Mouse (Mus musculus) midbrain, embryonic 14.5 days (tissue): Measurements from ENCODE around the gene Dnah17. TPM values are rescaled to one million over a fixed set of nuclear protein-coding genes. Genes with fewer than 3 reads are reported as not detected.

ENCODE experiments used
- ATAC-seq: fragments of 200-750 bp; cut with Nextera tagmentation; 2 replicates; pipeline ENCODE4 v1.8.0; 2017; ENCODE audit warnings: moderate number of reproducible peaks, moderate library complexity; ENCODE audit not compliant: low FRiP score, low TSS enrichment
- DNase-seq: peaks from one replicate; pipeline ENCODE4 v3.0.0-alpha.2; 2015
- H3K27ac ChIP-seq: fragments of 300-500 bp; sonication (generic); replicated peaks from 2 replicates; pipeline ENCODE4 v1.5.1; 2014; ENCODE audit warnings: mild to moderate bottlenecking, low read depth, low read length, moderate library complexity
- H3K27me3 ChIP-seq: fragments of 300-500 bp; sonication (generic); 2 replicates; pipeline ENCODE4 v1.6.1; 2014; ENCODE audit warnings: low read length, control low read depth, mixed read lengths; ENCODE audit not compliant: control insufficient read depth, insufficient read depth
- H3K36me3 ChIP-seq: fragments of 300-500 bp; sonication (generic); 2 replicates; pipeline ENCODE4 v1.6.1; 2014; ENCODE audit warnings: low read length, control low read depth; ENCODE audit not compliant: control insufficient read depth, insufficient read depth
- H3K4me1 ChIP-seq: fragments of 300-500 bp; sonication (generic); 2 replicates; pipeline ENCODE4 v1.6.1; 2014; ENCODE audit warnings: mild to moderate bottlenecking, antibody characterized with exemption, low read length, control low read depth; ENCODE audit not compliant: control insufficient read depth, insufficient read depth
- H3K4me2 ChIP-seq: fragments of 300-500 bp; sonication (generic); 2 replicates; pipeline ENCODE4 v1.6.1; 2014; ENCODE audit warnings: mild to moderate bottlenecking, low read length, moderate library complexity
- H3K4me3 ChIP-seq: fragments of 300-500 bp; sonication (generic); replicated peaks from 2 replicates; pipeline ENCODE4 v1.5.1; 2014; ENCODE audit warnings: low read depth, low read length
- H3K9ac ChIP-seq: fragments of 300-500 bp; sonication (generic); replicated peaks from 2 replicates; pipeline ENCODE4 v1.6.1; 2014; ENCODE audit warnings: mild to moderate bottlenecking, low read length, moderate library complexity
- H3K9me3 ChIP-seq: fragments of 300-500 bp; sonication (generic); 2 replicates; pipeline ENCODE4 v1.6.1; 2016; ENCODE audit warnings: low read length, control low read depth, mixed read lengths; ENCODE audit not compliant: control insufficient read depth
- WGBS: fragments of 180-500 bp; shearing (Covaris S2); extraction: QIAGEN DNeasy Blood & Tissue Kit; methylation state at CpG from one replicate; pipeline ENCODE4 v1.1.7; 2014; 5-methylcytosine and 5-hydroxymethylcytosine counted together
- polyA plus RNA-seq: library from polyadenylated mRNA; unstranded; fragments of >200 nt; fragmentation: Nextera tagmentation; extraction: Ambion mirVana; gene quantifications from 2 replicates; pipeline ENCODE4 v1.2.1, GENCODE M21; 2014

Gene Dnah17
- polyA plus RNA-seq, 1 experiment from 2014 or later, result 0.20 TPM

DNA sequence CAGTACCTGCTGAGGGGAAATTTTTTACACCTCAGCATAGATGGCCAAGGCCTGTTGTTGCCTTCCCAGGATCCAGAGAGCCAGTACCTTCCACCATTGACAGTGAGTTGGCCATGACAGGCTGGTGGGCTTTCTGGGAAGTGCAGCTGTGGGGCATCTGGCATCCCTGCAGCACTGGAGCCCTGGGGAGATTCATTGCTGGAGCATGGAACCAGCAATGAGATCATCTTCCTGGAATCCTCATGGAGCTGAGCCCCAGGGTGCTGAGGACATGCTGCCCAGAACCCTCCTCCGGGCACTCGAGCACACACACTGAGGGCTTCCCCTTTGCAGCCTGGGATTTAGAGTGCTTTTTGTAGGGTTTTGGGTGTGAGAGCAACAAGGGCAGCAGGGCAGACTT lies 135.2 kb downstream of the Dnah17 start:
- H3K4me3 ChIP-seq, result no peak overlapping the region
- no peak overlapping the region for H3K27ac ChIP-seq
- no peaks in the 10 kb centered on the region for H3K9me3 ChIP-seq
- H3K9ac ChIP-seq, result no peak overlapping the region
- H3K36me3 ChIP-seq, result 0 out of 2 replicates have a peak, but pooled peaks cover 14% of the 10 kb centered on the region
- 45% methylated on average over 2 of the region's 2 CpGs for WGBS
- H3K27me3 ChIP-seq, result no peaks in the 10 kb centered on the region
- H3K4me1 ChIP-seq, result no peaks in the 10 kb centered on the region; the same call in 1 of the 2 replicates
- no peak overlapping the region for H3K4me2 ChIP-seq
- ATAC-seq, result no peak
- no peak for DNase-seq

- Histone ChIP-seq H3K27ac (no peak overlapping the region), H3K27me3 (no peaks in the 10 kb centered on the region), H3K4me1 (no peaks in the 10 kb centered on the region; the same call in 1 of the 2 replicates), H3K9me3 (no peaks in the 10 kb centered on the region), H3K4me3 (no peak overlapping the region), H3K9ac (no peak overlapping the region), H3K4me2 (no peak overlapping the region), H3K36me3 (0 out of 2 replicates have a peak, but pooled peaks cover 7% of the 10 kb centered on the region)
- 79% methylated on average over 9 of the region's 9 CpGs for WGBS
- DNase-seq, result no peak
- no peak for ATAC-seq
These were observed 136.0 kb downstream of the Dnah17 start for GRCm38 (mm10) chr11:117994250-117995057.

GRCm38 (mm10) chr11:117993190-117994175 lies 137.0 kb downstream of the Dnah17 start:
- no peak overlapping the region for H3K4me2 ChIP-seq
- H3K36me3 ChIP-seq, result 0 out of 2 replicates have a peak, but pooled peaks cover 3% of the 10 kb centered on the region
- H3K27ac ChIP-seq, result no peak overlapping the region
- H3K4me3 ChIP-seq, result no peak overlapping the region
- WGBS, result 83% methylated on average over 14 of the region's 14 CpGs
- ATAC-seq (no peak), DNase-seq (no peak)
- H3K9ac ChIP-seq, result no peak overlapping the region
- no peaks in the 10 kb centered on the region for H3K27me3 ChIP-seq
- peaks cover under 1% of the 10 kb centered on the region for H3K4me1 ChIP-seq
- no peaks in the 10 kb centered on the region for H3K9me3 ChIP-seq

DNA sequence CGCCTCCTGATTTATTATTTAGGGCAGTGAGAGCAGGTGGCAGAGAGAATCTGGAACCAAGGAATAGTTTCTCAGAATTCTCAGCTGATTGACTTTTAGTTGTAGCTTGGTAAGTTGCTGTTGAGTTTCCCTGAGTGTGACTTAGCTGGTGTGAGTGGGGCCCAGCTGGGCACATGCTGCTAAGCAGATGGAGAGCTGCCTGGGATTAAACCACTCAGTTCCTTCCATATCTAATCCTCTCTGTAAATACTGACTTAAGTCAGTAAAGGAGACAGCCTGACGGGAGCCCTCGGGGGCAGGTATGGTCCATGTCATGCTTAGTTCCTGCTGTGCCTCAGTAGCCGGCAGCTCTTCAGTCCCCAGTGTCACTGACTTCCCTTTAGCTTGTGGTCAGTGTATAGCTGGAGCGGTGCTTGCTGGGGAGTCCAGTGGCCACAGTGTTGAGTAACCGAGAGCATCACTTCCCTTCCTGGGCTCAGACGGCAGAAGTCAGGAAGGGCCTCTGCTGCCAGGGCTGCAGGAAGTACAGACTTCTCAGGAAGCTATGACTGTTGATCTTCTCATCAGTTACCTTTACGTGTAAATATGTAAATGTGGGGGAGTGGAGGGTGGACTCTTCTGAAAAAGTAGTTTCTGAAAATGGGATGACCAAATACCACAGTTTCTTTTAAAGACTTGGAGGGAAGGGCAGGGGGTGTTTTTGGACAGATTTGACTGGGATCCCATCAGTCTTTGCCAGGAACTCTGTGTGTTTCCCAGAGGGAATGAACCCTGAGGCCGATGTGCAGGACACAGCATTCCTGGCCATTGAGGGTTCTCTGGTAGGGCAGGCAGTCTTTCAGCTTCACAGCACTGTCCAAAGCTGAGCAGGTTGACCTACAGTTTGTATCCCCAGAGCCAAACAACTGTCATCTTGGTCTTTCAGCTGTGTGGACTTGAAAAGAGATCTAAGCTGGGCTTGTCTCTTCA lies 138.6 kb downstream of the Dnah17 start:
- Histone ChIP-seq H3K4me3 (no peak overlapping the region), H3K9me3 (no peaks in the 10 kb centered on the region), H3K27ac (no peak overlapping the region), H3K36me3 (no peaks in the 10 kb centered on the region), H3K4me1 (peaks cover 13% of the 10 kb centered on the region), H3K27me3 (no peaks in the 10 kb centered on the region), H3K9ac (no peak overlapping the region), H3K4me2 (no peak overlapping the region)
- ATAC-seq (no peak), DNase-seq (no peak)
- 48% methylated on average over 9 of the region's 9 CpGs for WGBS

DNA sequence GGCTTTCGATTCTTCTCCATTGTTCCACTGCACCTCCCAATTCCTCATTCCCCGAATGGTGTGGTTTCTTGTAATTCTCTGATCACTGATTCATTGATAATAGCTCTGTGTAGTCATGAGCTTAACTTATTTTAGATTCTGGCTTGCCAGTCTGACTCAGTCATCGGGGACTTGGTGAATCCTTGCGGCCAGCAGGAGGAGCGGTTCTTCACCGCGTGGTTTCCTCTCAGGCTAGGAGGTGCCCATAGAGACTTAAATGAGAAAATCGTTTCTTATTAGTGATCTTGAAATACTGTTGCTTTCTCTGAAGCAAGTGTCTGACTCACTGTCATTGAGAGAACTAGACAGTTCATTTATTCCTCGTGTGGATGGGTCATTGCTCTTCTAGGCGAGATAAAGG lies 140.5 kb downstream of the Dnah17 start:
- DNase-seq, result no peak
- no peak overlapping the region for H3K9ac ChIP-seq
- H3K4me1 ChIP-seq, result peaks cover 19% of the 10 kb centered on the region
- no peaks in the 10 kb centered on the region for H3K36me3 ChIP-seq
- ATAC-seq, result no peak
- no peak overlapping the region for H3K27ac ChIP-seq
- H3K9me3 ChIP-seq, result no peaks in the 10 kb centered on the region
- no peak overlapping the region for H3K4me3 ChIP-seq
- H3K4me2 ChIP-seq, result no peak overlapping the region
- 50% methylated on average over 10 of the region's 10 CpGs for WGBS
- no peaks in the 10 kb centered on the region for H3K27me3 ChIP-seq

DNA sequence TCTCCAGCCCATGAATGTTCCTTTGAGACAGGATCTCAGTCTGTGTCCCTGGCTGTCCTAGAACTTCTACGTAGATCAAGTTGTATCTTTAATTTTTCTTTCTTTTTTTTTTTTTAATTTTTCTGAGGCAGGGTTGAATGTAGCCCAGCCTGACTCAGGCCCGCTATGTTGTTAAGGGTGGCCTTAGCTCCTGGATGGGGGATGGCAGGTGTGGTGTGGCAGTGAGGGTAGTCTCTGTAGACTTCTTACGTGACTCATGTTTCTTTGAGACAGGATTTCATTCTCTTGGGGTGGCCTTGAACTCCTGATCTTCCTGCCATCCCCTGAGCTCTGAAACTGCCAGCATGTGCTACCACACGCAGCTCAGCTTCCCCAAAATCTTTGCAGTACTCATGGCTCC lies 141.2 kb downstream of the Dnah17 start:
- H3K27ac ChIP-seq, result no peak overlapping the region
- no peak for DNase-seq
- no peaks in the 10 kb centered on the region for H3K9me3 ChIP-seq
- no peak overlapping the region for H3K4me2 ChIP-seq
- H3K4me1 ChIP-seq, result peaks cover 19% of the 10 kb centered on the region
- 91% methylated on average over 4 of the region's 4 CpGs for WGBS
- no peak overlapping the region for H3K9ac ChIP-seq
- H3K4me3 ChIP-seq, result no peak overlapping the region
- no peaks in the 10 kb centered on the region for H3K27me3 ChIP-seq
- H3K36me3 ChIP-seq, result no peaks in the 10 kb centered on the region
- no peak for ATAC-seq

DNA sequence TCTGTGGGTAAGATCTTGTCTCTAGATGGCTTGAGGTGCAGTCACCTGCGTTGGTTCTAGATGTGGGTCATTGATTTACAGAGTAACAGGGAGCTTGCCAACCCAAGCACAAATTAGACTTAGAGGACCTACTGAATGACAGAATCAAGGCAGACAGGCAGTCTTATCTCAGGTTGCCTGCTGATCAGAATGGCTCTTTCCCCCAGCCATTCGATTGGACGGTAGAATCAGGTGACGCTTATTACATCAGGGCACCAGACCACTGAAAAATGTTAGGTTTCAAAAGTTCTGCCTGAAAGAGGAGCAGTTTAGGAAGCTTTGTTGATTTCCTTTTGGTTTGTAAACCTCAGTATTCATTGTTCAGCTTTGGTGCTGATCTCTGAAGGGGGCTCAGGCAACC lies 142.5 kb downstream of the Dnah17 start:
- H3K36me3 ChIP-seq, result no peaks in the 10 kb centered on the region
- H3K9me3 ChIP-seq, result no peaks in the 10 kb centered on the region
- no peak overlapping the region for H3K27ac ChIP-seq
- DNase-seq, result no peak
- WGBS, result 70% methylated on average over 4 of the region's 4 CpGs
- H3K4me3 ChIP-seq, result peak overlapping the region; percentile 100
- no peaks in the 10 kb centered on the region for H3K27me3 ChIP-seq
- peaks cover 19% of the 10 kb centered on the region for H3K4me1 ChIP-seq
- H3K9ac ChIP-seq, result peak overlapping the region; percentile 94; the same call in 1 of the 2 replicates
- H3K4me2 ChIP-seq, result peak overlapping the region; percentile 78
- ATAC-seq, result no peak

GRCm38 (mm10) chr11:117987032-117987451 lies 143.4 kb downstream of the Dnah17 start:
- ATAC-seq, result peak; percentile 67; the same call in 1 of the 2 replicates
- Histone ChIP-seq H3K4me2 (peak overlapping the region; percentile 78), H3K4me3 (peak overlapping the region; percentile 100), H3K9me3 (no peaks in the 10 kb centered on the region), H3K27me3 (no peaks in the 10 kb centered on the region), H3K36me3 (no peaks in the 10 kb centered on the region), H3K4me1 (peaks cover 19% of the 10 kb centered on the region), H3K9ac (peak overlapping the region; percentile 94), H3K27ac (peak overlapping the region; percentile 91)
- WGBS, result under 1% methylated on average over 32 of the region's 32 CpGs
- no peak for DNase-seq
